Mouse (Mus musculus) limb, embryonic 11.5 days (tissue): ENCODE measurements around the gene Eefsec. TPM values are rescaled to one million over a fixed set of nuclear protein-coding genes. Genes with fewer than 3 reads are reported as not detected.

Experiments used
- ATAC-seq: fragments of 200-750 bp; cut with Nextera tagmentation; 2 replicates; pipeline ENCODE4 v1.8.0; 2017; ENCODE audit warnings: low read depth; ENCODE audit not compliant: insufficient number of reproducible peaks, low FRiP score, low TSS enrichment
- DNase-seq: peaks from one replicate; pipeline ENCODE4 v3.0.0-alpha.2; 2015; ENCODE audit warnings: low spot score
- H3K27ac ChIP-seq: fragments of 300-500 bp; sonication (generic); replicated peaks from 2 replicates; pipeline ENCODE4 v1.5.1; 2014; ENCODE audit warnings: low read depth, mild to moderate bottlenecking, low read length
- H3K27me3 ChIP-seq: fragments of 300-500 bp; sonication (generic); 2 replicates; pipeline ENCODE4 v1.6.1; 2014; ENCODE audit warnings: mild to moderate bottlenecking, low read length, mixed read lengths; ENCODE audit not compliant: control insufficient read depth, insufficient read depth
- H3K36me3 ChIP-seq: fragments of 300-500 bp; sonication (generic); 2 replicates; pipeline ENCODE4 v1.6.1; 2014; ENCODE audit warnings: mild to moderate bottlenecking, low read length, moderate library complexity, mixed read lengths; ENCODE audit not compliant: control insufficient read depth, insufficient read depth
- H3K4me1 ChIP-seq: fragments of 300-500 bp; sonication (generic); 2 replicates; pipeline ENCODE4 v1.6.1; 2014; ENCODE audit warnings: low read length, mixed read lengths; ENCODE audit not compliant: control insufficient read depth, insufficient read depth
- H3K4me2 ChIP-seq: fragments of 300-500 bp; sonication (generic); 2 replicates; pipeline ENCODE4 v1.6.1; 2014; ENCODE audit warnings: low read depth, mild to moderate bottlenecking, moderate library complexity; ENCODE audit not compliant: severe bottlenecking
- H3K4me3 ChIP-seq: fragments of 300-500 bp; sonication (generic); 2 replicates; pipeline ENCODE4 v1.5.1; 2014; ENCODE audit warnings: low read depth, low read length
- H3K9ac ChIP-seq: fragments of 300-500 bp; sonication (generic); 2 replicates; pipeline ENCODE4 v1.6.1; 2014; ENCODE audit warnings: mild to moderate bottlenecking, low read length
- H3K9me3 ChIP-seq: fragments of 300-500 bp; sonication (generic); 2 replicates; pipeline ENCODE4 v1.6.1; 2016; ENCODE audit warnings: low read length; ENCODE audit not compliant: control insufficient read depth
- WGBS: fragments of 180-500 bp; shearing (Covaris S2); extraction: QIAGEN DNeasy Blood & Tissue Kit; methylation state at CpG from one replicate; pipeline ENCODE4 v1.1.7; 2014; 5-methylcytosine and 5-hydroxymethylcytosine counted together
- polyA plus RNA-seq: library from polyadenylated mRNA; unstranded; fragments of >200 nt; fragmentation: Nextera tagmentation; extraction: Ambion mirVana; gene quantifications from 2 replicates; pipeline ENCODE4 v1.2.1, GENCODE M21; 2014

Gene Eefsec
- polyA plus RNA-seq, 1 experiment from 2014 or later = 48.5 TPM

DNA sequence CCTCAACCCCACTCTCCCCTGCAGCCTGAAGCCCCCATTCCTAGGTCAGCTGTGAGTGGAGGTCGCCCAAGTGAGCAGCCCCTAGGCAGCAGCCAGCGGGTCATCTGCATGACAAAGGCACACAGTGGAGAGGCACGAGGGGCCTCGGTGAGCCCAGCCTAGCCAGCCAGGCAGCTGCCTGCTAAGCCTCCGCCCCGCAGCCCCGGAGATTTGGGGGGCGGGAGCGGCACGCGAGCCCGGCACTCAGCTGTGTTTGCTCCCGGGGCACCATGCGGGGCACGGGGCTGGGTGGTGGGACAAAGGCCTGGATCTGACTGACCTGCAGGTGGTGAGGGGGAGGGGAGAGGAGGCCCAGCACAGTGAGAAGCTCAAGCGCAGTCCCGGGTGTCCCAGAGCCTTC is 210.4 kb downstream of the Eefsec start:
- ATAC-seq = no peak
- peak overlapping the region; percentile 40; the same call in 1 of the 2 replicates for H3K9ac ChIP-seq
- WGBS = 2% methylated on average over 17 of the region's 17 CpGs
- H3K4me2 ChIP-seq = peak overlapping the region; percentile 44
- peaks cover 12% of the 10 kb centered on the region for H3K27me3 ChIP-seq
- peak; percentile 35 for DNase-seq
- H3K4me1 ChIP-seq = peaks cover 5% of the 10 kb centered on the region; the same call in 1 of the 2 replicates
- H3K9me3 ChIP-seq = no peaks in the 10 kb centered on the region
- H3K36me3 ChIP-seq = no peaks in the 10 kb centered on the region
- no peak overlapping the region for H3K4me3 ChIP-seq
- no peak overlapping the region for H3K27ac ChIP-seq

GRCm38 (mm10) chr6:88235461-88235860 is 210.9 kb downstream of the Eefsec start:
- no peaks in the 10 kb centered on the region for H3K36me3 ChIP-seq
- no peaks in the 10 kb centered on the region for H3K9me3 ChIP-seq
- no peak overlapping the region; the same call in 1 of the 2 replicates for H3K4me2 ChIP-seq
- peaks cover 5% of the 10 kb centered on the region; the same call in 1 of the 2 replicates for H3K4me1 ChIP-seq
- 28% methylated on average over 8 of the region's 8 CpGs for WGBS
- no peak overlapping the region for H3K27ac ChIP-seq
- no peak for DNase-seq
- peaks cover 12% of the 10 kb centered on the region for H3K27me3 ChIP-seq
- H3K4me3 ChIP-seq = no peak overlapping the region
- ATAC-seq = no peak
- no peak overlapping the region for H3K9ac ChIP-seq

DNA sequence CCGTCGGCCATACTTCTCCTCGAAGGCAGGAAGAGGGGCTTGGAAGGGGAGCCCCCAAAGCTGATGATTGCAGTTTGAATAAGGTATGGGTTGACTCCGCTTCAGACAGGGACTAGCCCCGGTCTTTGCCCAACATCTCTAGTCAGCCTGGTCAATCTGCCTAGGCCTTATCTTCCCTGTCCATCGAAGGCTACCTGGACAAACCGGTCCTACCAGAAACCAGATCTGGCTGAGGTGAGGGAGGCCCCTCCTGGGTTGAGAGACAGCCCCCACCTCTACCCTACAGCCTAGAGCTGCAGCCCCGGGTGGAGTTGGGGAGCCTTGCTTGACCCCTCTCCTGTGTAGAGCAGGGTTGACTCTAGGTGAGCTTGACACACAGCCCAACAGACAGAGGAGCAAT is 212.3 kb downstream of the Eefsec start:
- peaks cover 5% of the 10 kb centered on the region; the same call in 1 of the 2 replicates for H3K4me1 ChIP-seq
- no peak overlapping the region for H3K9ac ChIP-seq
- 67% methylated on average over 8 of the region's 8 CpGs for WGBS
- ATAC-seq (no peak), DNase-seq (no peak)
- no peak overlapping the region for H3K4me3 ChIP-seq
- H3K27me3 ChIP-seq = peaks cover 12% of the 10 kb centered on the region
- H3K4me2 ChIP-seq = no peak overlapping the region
- no peaks in the 10 kb centered on the region for H3K36me3 ChIP-seq
- no peak overlapping the region for H3K27ac ChIP-seq
- no peaks in the 10 kb centered on the region for H3K9me3 ChIP-seq

GRCm38 (mm10) chr6:88232221-88232620 is 214.1 kb downstream of the Eefsec start:
- Histone ChIP-seq H3K4me3 (no peak overlapping the region), H3K36me3 (no peaks in the 10 kb centered on the region)
- WGBS = 66% methylated on average over 6 of the region's 6 CpGs

GRCm38 (mm10) chr6:88231821-88232220 is 214.5 kb downstream of the Eefsec start:
- Histone ChIP-seq H3K36me3 (no peaks in the 10 kb centered on the region), H3K4me3 (no peak overlapping the region), H3K27me3 (peaks cover 12% of the 10 kb centered on the region), H3K9me3 (no peaks in the 10 kb centered on the region), H3K9ac (no peak overlapping the region), H3K4me2 (no peak overlapping the region), H3K4me1 (peaks cover 6% of the 10 kb centered on the region), H3K27ac (no peak overlapping the region)
- DNase-seq = no peak
- 82% methylated on average over 7 of the region's 7 CpGs for WGBS
- ATAC-seq = no peak

More at GRCm38 (mm10) chr6:88232221-88232620, 214.1 kb downstream of the Eefsec start:
- Histone ChIP-seq H3K4me1 (peaks cover 5% of the 10 kb centered on the region; the same call in 1 of the 2 replicates), H3K4me2 (no peak overlapping the region), H3K27me3 (peaks cover 12% of the 10 kb centered on the region), H3K27ac (no peak overlapping the region), H3K9ac (no peak overlapping the region), H3K9me3 (no peaks in the 10 kb centered on the region)
- ATAC-seq (no peak), DNase-seq (no peak)

DNA sequence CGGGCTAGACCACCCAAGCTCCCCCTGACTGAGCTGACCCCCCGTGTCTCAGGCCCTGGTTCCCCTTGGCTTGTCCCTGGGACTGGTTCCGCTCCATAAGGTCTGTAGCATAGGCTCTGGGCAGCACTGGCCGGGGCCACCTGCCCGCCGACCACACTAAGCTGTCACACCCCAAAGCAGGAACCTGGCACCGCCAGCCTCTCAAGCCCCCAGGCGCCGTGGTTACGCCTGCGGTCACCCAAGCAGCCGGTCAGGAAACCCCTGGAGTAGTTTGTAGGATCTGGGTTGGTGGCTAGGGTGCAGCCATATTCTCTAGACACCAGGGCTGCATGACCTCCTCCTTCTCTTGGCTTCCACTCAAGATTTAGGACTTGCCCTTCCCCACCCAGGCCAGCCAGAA is 217.1 kb downstream of the Eefsec start:
- no peak overlapping the region for H3K4me2 ChIP-seq
- no peak overlapping the region for H3K9ac ChIP-seq
- H3K27me3 ChIP-seq = no peaks in the 10 kb centered on the region
- H3K4me1 ChIP-seq = peaks cover 3% of the 10 kb centered on the region; the same call in 1 of the 2 replicates
- 89% methylated on average over 12 of the region's 12 CpGs for WGBS
- no peak overlapping the region for H3K27ac ChIP-seq
- ATAC-seq (no peak), DNase-seq (no peak)
- H3K9me3 ChIP-seq = no peaks in the 10 kb centered on the region
- no peak overlapping the region for H3K4me3 ChIP-seq
- H3K36me3 ChIP-seq = no peaks in the 10 kb centered on the region

- H3K4me3 ChIP-seq = no peak overlapping the region
- no peaks in the 10 kb centered on the region for H3K36me3 ChIP-seq
- no peak overlapping the region for H3K27ac ChIP-seq
- H3K27me3 ChIP-seq = no peaks in the 10 kb centered on the region
- H3K9ac ChIP-seq = no peak overlapping the region
- no peak for DNase-seq
- H3K4me1 ChIP-seq = peaks cover 3% of the 10 kb centered on the region; the same call in 1 of the 2 replicates
- no peak overlapping the region for H3K4me2 ChIP-seq
- no peaks in the 10 kb centered on the region for H3K9me3 ChIP-seq
- ATAC-seq = no peak
- WGBS = 45% methylated on average over 7 of the region's 7 CpGs
Measured at GRCm38 (mm10) chr6:88227537-88227936, 218.8 kb downstream of the Eefsec start.

GRCm38 (mm10) chr6:88226570-88226994 is 219.8 kb downstream of the Eefsec start:
- Histone ChIP-seq H3K9me3 (no peaks in the 10 kb centered on the region), H3K9ac (no peak overlapping the region), H3K4me2 (no peak overlapping the region), H3K36me3 (no peaks in the 10 kb centered on the region), H3K27ac (no peak overlapping the region), H3K4me1 (peaks cover 3% of the 10 kb centered on the region; the same call in 1 of the 2 replicates), H3K27me3 (no peaks in the 10 kb centered on the region), H3K4me3 (no peak overlapping the region)
- WGBS = 17% methylated on average over 5 of the region's 5 CpGs
- DNase-seq = no peak
- ATAC-seq = 0 out of 2 replicates have a peak, but pooled peaks have one; percentile 38

DNA sequence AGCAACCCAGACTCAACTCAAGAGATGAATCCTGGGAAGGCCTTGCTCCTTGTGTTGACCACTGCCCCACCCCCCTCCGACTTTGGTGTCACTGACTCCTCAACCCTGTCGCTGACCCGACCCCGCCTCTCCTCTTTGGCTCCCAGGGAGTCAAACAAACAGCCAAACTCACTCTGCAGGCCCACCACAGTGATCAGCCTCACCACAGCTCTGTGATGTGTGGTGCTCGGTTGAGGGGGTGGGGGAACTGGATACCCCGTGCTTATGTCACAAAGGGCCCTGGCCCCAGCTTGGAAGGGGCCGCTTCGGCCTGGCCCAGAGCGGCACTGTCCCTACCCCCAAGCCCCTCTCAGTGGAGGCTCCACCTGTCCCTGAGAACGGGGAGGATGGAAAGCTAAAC is 224.4 kb downstream of the Eefsec start, which contains the start of gene Dnajb8:
Gene Dnajb8 (plus strand): TSS at position 301 of the 400 bp plus-strand sequence.
- peaks cover 3% of the 10 kb centered on the region; the same call in 1 of the 2 replicates for H3K4me1 ChIP-seq
- H3K9ac ChIP-seq = no peak within 1 kb of the TSS
- no peak for DNase-seq
- H3K36me3 ChIP-seq = no peaks in the 10 kb centered on the region
- H3K9me3 ChIP-seq = no peaks in the 10 kb centered on the region
- 53% methylated on average over 10 of the region's 10 CpGs for WGBS
- no peak for ATAC-seq
- no peak within 1 kb of the TSS for H3K4me3 ChIP-seq
- no peak within 1 kb of the TSS for H3K4me2 ChIP-seq
- no peak within 1 kb of the TSS for H3K27ac ChIP-seq
- H3K27me3 ChIP-seq = no peaks in the 10 kb centered on the region
